In genomic region chr10:106998052-106998625, GRCm38 (mm10) we compare ENCODE assay signal across 18 mouse cellular contexts.
A peak's percentile ranks its signal among the peaks of the same experiment; 100 is the strongest.
DNase-seq lines count a peak whose midpoint lies in the region; ATAC-seq lines count a peak whose summit lies in the region.
"Had no signal": no experiment of that assay in that cellular context is flagged by ENCODE, and none has a peak within 500 bp of the region (broad histone marks: within the 10 kb centered on the region; RNA-seq: fewer than 3 reads in every experiment).

No protein-coding gene starts in this region.

- DNase-seq in limb, embryonic 10.5 days (ENCODE audit: low spot score): no peak
- DNase-seq in forebrain, embryonic 14.5 days (ENCODE audit: low spot score): no peak
- DNase-seq in urinary bladder, postnatal 10 days (ENCODE audit: low spot score): no peak
- DNase-seq: adrenal gland, postnatal 25 days; B cell, adult 2 months; cerebellum, adult 9-10 months; gastrocnemius, postnatal 14 days; kidney, adult 8-10 months; kidney, postnatal 25 days; lung, postnatal 10 days; right cerebral cortex, postnatal 25 days; thymus, postnatal 4 days had no signal

- no peak overlapping the region for H3K4me2 ChIP-seq in limb, embryonic 12.5 days
- H3K4me2 ChIP-seq in forebrain, embryonic 14.5 days (ENCODE audit: low read length): no peak overlapping the region
- no peak overlapping the region for H3K4me2 ChIP-seq in hindbrain, embryonic 16.5 days (ENCODE audit: low read length)
- no peak overlapping the region for H3K4me2 ChIP-seq in neural tube, embryonic 14.5 days (ENCODE audit: low read depth, low read length)
- H3K4me2 ChIP-seq: liver, embryonic 15.5 days had no signal

- H3K9me3 ChIP-seq in limb, embryonic 12.5 days: no peaks in the 10 kb centered on the region
- no peaks in the 10 kb centered on the region for H3K9me3 ChIP-seq in limb, embryonic 10.5 days (replicated peaks)
- H3K9me3 ChIP-seq in forebrain, embryonic 14.5 days (replicated peaks; ENCODE audit: control insufficient read depth, low read length): no peaks in the 10 kb centered on the region
- H3K9me3 ChIP-seq in hindbrain, embryonic 16.5 days (ENCODE audit: control insufficient read depth, low read length): no peaks in the 10 kb centered on the region
- H3K9me3 ChIP-seq in neural tube, embryonic 14.5 days (ENCODE audit: control insufficient read depth, low read length): no peaks in the 10 kb centered on the region
- H3K9me3 ChIP-seq: liver, embryonic 15.5 days; megakaryocyte, embryonic 14.5 days had no signal

- H3K9ac ChIP-seq in limb, embryonic 12.5 days (replicated peaks): no peak overlapping the region
- no peak overlapping the region for H3K9ac ChIP-seq in forebrain, embryonic 14.5 days (ENCODE audit: low read length)
- no peak overlapping the region for H3K9ac ChIP-seq in hindbrain, embryonic 16.5 days (ENCODE audit: low read depth, low read length)
- no peak overlapping the region for H3K9ac ChIP-seq in neural tube, embryonic 14.5 days (replicated peaks; ENCODE audit: low read depth, low read length)
- H3K9ac ChIP-seq: liver, embryonic 15.5 days had no signal

- no peak overlapping the region for H3K27ac ChIP-seq in limb, embryonic 12.5 days
- no peak overlapping the region for H3K27ac ChIP-seq in limb, embryonic 10.5 days
- no peak overlapping the region for H3K27ac ChIP-seq in forebrain, embryonic 14.5 days (ENCODE audit: low read depth, low read length)
- H3K27ac ChIP-seq in hindbrain, embryonic 16.5 days (ENCODE audit: low read depth, low read length): no peak overlapping the region
- H3K27ac ChIP-seq in neural tube, embryonic 14.5 days (ENCODE audit: low read depth, low read length): no peak overlapping the region
- H3K27ac ChIP-seq: liver, embryonic 15.5 days had no signal

- no peak overlapping the region for H3K4me3 ChIP-seq in limb, embryonic 12.5 days (replicated peaks)
- no peak overlapping the region for H3K4me3 ChIP-seq in limb, embryonic 10.5 days
- H3K4me3 ChIP-seq in forebrain, embryonic 14.5 days (ENCODE audit: low read depth, low read length): no peak overlapping the region
- no peak overlapping the region for H3K4me3 ChIP-seq in hindbrain, embryonic 16.5 days (ENCODE audit: low read length)
- no peak overlapping the region for H3K4me3 ChIP-seq in neural tube, embryonic 14.5 days (ENCODE audit: low read depth, low read length)
- H3K4me3 ChIP-seq: liver, embryonic 15.5 days; megakaryocyte, embryonic 14.5 days had no signal

- no peaks in the 10 kb centered on the region for H3K36me3 ChIP-seq in limb, embryonic 12.5 days
- no peaks in the 10 kb centered on the region for H3K36me3 ChIP-seq in limb, embryonic 10.5 days
- no peaks in the 10 kb centered on the region for H3K36me3 ChIP-seq in forebrain, embryonic 14.5 days (ENCODE audit: control insufficient read depth, insufficient read depth, low read length)
- no peaks in the 10 kb centered on the region for H3K36me3 ChIP-seq in hindbrain, embryonic 16.5 days (ENCODE audit: control insufficient read depth, insufficient read depth, low read length)
- no peaks in the 10 kb centered on the region for H3K36me3 ChIP-seq in neural tube, embryonic 14.5 days (ENCODE audit: control insufficient read depth, insufficient read depth, low read length)
- H3K36me3 ChIP-seq: liver, embryonic 15.5 days had no signal

- ATAC-seq in limb, embryonic 12.5 days (ENCODE audit: insufficient number of reproducible peaks, insufficient read depth, low FRiP score, low TSS enrichment, low read depth): peak; percentile 56; the same call in 1 of the 2 replicates
- 0 out of 2 replicates have a peak, but pooled peaks have one; percentile 29 for ATAC-seq in forebrain, embryonic 14.5 days
- peak; percentile 81 for ATAC-seq in hindbrain, embryonic 16.5 days
- ATAC-seq in neural tube, embryonic 14.5 days (ENCODE audit: low read depth): peak; percentile 79
- no peak for ATAC-seq in megakaryocyte-erythroid progenitor cell, adult 5-6 weeks (replicated peaks; ENCODE audit: low FRiP score, low TSS enrichment, poor library complexity, severe bottlenecking)

- H3K4me1 ChIP-seq in limb, embryonic 12.5 days (replicated peaks): no peaks in the 10 kb centered on the region
- H3K4me1 ChIP-seq in limb, embryonic 10.5 days: no peaks in the 10 kb centered on the region
- no peaks in the 10 kb centered on the region for H3K4me1 ChIP-seq in forebrain, embryonic 14.5 days (ENCODE audit: control insufficient read depth, insufficient read depth, low read length)
- no peaks in the 10 kb centered on the region for H3K4me1 ChIP-seq in hindbrain, embryonic 16.5 days (ENCODE audit: control insufficient read depth, insufficient read depth, low read depth, low read length)
- H3K4me1 ChIP-seq in neural tube, embryonic 14.5 days (ENCODE audit: control insufficient read depth, insufficient read depth, low read length): no peaks in the 10 kb centered on the region
- H3K4me1 ChIP-seq: liver, embryonic 15.5 days; megakaryocyte, embryonic 14.5 days had no signal

- no peaks in the 10 kb centered on the region for H3K27me3 ChIP-seq in limb, embryonic 12.5 days
- no peaks in the 10 kb centered on the region for H3K27me3 ChIP-seq in limb, embryonic 10.5 days (ENCODE audit: low read depth, poor library complexity, severe bottlenecking)
- no peaks in the 10 kb centered on the region for H3K27me3 ChIP-seq in forebrain, embryonic 14.5 days (replicated peaks; ENCODE audit: control insufficient read depth, insufficient read depth, low read length)
- H3K27me3 ChIP-seq in hindbrain, embryonic 16.5 days (replicated peaks; ENCODE audit: control insufficient read depth, insufficient read depth, low read length): no peaks in the 10 kb centered on the region
- no peaks in the 10 kb centered on the region for H3K27me3 ChIP-seq in neural tube, embryonic 14.5 days (ENCODE audit: control insufficient read depth, insufficient read depth, low read length)
- H3K27me3 ChIP-seq: liver, embryonic 15.5 days; megakaryocyte, embryonic 14.5 days had no signal

- 92% methylated on average over 2 of the region's 2 CpGs for WGBS in limb, embryonic 12.5 days
- WGBS in limb, embryonic 10.5 days: 92% methylated on average over 2 of the region's 2 CpGs
- WGBS in forebrain, embryonic 14.5 days: 91% methylated on average over 2 of the region's 2 CpGs
- 51% methylated on average over 2 of the region's 2 CpGs for WGBS in hindbrain, embryonic 16.5 days
- WGBS in neural tube, embryonic 14.5 days: 54% methylated on average over 2 of the region's 2 CpGs
